Mouse (Mus musculus): ENCODE data around the gene Cnfn.

- TF ChIP-seq POLR2A (IDR thresholded peaks at IDR 0.05; ENCODE audit: low read depth, low read length) = no peak
- TF ChIP-seq CTCF (IDR thresholded peaks at IDR 0.05; ENCODE audit: extremely low read depth, insufficient read depth, insufficient read length, insufficient replicate concordance) = peak; percentile 92
Observed at GRCm38 (mm10) chr7:25333596-25334307, 35.8 kb downstream of the Cnfn start.
